Mouse (Mus musculus): ENCODE measurements around the gene Hexa.

The Hexa gene

GRCm38 (mm10) chr9:59539441-59540137 lies at the start of gene Hexa, which contains the start of gene Tmem202:
Gene Hexa, plus strand, starts transcription at chr9:59539540.
Gene Tmem202, minus strand, starts transcription at chr9:59539847.
- DNase-seq (ENCODE audit: low read depth, low spot score), result peak; percentile 90

DNA sequence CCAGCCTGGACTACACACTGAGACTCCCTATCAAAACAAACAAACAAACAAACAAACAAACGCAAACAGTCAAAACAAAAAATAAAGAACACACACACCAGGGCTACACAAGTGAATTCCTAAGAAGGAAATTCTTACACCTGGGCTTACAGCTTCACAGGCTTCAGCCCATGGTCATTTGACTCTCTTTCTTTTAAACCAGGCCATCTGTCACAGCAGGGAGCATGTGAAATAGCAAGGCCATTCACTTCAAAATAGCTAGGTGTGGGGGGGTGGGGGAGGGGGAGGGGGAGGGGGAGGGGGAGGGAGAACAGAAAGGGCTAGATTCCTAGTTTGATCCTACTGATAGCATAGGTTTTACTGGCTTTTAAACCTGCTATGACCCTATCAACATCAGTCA lies 31.2 kb upstream of the Hexa start:
- DNase-seq (ENCODE audit: low read depth, low spot score), result no peak

- DNase-seq (ENCODE audit: low read depth, low spot score), result no peak
Measured at GRCm38 (mm10) chr9:59512381-59512780, 27.0 kb upstream of the Hexa start.

DNA sequence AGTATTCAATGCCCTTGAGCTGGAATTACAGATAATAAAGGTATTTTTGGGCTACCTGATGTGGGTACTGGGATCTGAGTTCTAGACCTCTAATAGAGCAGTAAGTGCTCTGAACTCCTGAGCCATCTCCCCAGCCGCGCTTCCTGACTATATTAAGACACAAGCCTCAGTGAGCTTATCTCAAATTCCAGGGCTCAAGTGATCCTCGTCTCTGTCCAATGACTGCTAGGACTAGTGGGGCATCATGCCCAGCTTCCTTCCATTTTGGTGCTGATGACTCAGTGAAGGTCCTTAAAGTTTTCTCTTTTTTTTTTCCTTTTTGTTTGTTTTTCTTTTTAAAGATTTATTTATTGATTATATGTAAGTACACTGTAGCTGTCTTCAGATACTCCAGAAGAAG lies 24.3 kb upstream of the Hexa start:
- no peak for DNase-seq (ENCODE audit: low read depth, low spot score)

- DNase-seq (ENCODE audit: low read depth, low spot score), result no peak
Measured at GRCm38 (mm10) chr9:59517127-59517526, 22.2 kb upstream of the Hexa start.

DNA sequence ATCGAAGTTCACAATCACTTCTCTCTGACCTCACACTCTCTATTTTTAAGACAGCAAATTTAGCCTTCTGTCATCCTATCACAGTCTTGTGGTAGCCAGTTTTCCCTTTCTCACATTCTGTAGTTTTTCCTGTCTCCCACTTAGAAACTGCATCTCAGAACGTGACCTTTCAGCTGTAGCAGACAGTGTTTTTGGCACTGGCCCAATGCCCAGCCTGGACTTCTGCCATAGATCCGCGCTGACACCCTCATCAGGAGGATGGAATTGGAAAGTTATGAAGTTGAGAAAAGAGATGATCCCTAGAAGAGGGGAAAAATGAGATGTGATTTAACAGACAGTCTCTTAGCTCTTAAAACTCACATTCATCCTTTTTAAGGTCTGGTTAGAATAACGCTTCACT lies 20.4 kb upstream of the Hexa start:
- no peak for DNase-seq (ENCODE audit: low read depth, low spot score)

GRCm38 (mm10) chr9:59519396-59519795 lies 19.9 kb upstream of the Hexa start:
- no peak for DNase-seq (ENCODE audit: low read depth, low spot score)

DNA sequence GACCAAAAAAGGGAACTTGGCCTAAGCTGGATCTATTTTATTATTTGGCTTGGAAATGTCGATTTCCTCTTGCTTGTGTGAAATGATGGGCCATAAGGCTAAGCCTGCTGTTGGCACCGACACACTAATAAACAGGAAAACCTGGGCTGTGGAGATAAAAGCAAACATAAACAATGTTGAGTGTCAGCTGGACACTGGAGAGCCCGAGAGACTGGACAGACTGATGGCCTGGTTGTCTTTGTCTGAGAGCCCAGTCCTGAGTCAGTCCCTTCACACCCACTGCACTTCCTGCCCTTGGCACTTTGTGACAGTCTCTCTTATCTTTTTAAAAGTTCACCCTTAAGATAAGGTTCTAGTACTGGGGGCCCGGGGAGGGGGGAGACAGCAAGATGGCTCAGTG lies 16.4 kb upstream of the Hexa start:
- no peak for DNase-seq (ENCODE audit: low read depth, low spot score)

- DNase-seq (ENCODE audit: low read depth, low spot score), result no peak
Measured at GRCm38 (mm10) chr9:59526727-59527126, 12.6 kb upstream of the Hexa start.

GRCm38 (mm10) chr9:59527580-59527979 lies 11.8 kb upstream of the Hexa start:
- no peak for DNase-seq (ENCODE audit: low read depth, low spot score)

GRCm38 (mm10) chr9:59528274-59528673 lies 11.1 kb upstream of the Hexa start:
- no peak for DNase-seq (ENCODE audit: low read depth, low spot score)

DNA sequence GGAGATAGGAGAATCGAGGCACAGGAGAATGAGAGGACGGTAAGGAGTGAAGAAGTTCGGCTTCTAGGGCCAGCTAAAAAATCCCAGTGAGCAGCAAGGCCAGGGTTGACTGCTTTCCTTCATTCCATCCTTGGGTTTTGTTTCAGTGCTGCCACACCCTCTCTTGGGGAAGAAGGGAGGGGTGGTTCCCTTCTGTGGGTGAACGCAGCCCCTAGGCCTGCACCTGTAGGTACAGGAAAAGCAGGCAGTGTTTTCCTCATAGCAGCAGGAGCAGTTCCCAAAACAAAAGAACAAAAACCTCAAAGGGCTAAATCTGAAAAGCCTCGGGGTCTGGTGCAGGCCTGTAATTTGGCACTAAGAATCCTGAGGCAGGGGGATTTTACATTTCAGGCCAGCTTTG lies 7.7 kb upstream of the Hexa start:
- no peak for DNase-seq (ENCODE audit: low read depth, low spot score)

GRCm38 (mm10) chr9:59533422-59533821 lies 5.9 kb upstream of the Hexa start:
- DNase-seq (ENCODE audit: low read depth, low spot score), result no peak

DNA sequence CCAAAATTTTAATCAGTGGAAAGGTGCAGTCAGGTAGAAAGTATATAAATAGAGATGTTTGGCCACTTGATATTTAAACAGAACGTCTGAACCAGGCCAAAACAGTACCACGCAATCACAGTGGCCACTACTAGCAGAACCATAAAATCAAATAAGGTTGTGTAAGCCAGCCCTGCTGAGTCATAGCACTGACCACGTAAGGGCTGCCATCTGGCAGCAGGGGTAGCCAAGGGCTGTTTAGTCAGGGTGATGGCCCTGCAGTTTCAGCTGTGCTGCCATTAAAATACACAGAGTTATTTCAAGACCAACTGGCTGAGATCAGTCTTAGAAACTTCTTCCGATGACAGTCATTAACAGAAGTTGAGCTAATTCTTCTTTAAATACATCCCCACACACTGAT lies 5.5 kb upstream of the Hexa start:
- DNase-seq (ENCODE audit: low read depth, low spot score), result peak; percentile 91

- DNase-seq (ENCODE audit: low read depth, low spot score), result no peak
Measured at GRCm38 (mm10) chr9:59537651-59538050, 1.7 kb upstream of the Hexa start.

DNA sequence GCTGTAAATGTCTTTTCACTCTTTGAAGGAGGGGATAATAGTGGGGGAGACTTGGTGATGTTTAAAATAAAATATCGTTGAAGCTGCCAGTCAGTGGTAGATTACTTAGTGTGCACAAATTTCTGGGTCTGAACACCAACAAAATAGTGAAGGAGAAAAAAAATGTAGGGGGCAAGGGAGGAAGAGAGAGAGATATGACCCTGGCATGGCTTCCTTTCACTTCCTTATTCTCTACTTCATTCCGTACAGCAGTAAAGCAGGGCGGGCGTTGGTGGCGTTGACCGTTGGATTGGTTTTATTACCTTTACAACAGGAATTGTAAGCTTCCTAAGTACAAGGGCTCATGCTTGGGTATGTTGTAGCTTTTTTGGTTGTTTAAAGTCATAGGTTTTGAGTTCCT lies 2.3 kb downstream of the Hexa start:
- no peak for DNase-seq (ENCODE audit: low read depth, low spot score)

DNA sequence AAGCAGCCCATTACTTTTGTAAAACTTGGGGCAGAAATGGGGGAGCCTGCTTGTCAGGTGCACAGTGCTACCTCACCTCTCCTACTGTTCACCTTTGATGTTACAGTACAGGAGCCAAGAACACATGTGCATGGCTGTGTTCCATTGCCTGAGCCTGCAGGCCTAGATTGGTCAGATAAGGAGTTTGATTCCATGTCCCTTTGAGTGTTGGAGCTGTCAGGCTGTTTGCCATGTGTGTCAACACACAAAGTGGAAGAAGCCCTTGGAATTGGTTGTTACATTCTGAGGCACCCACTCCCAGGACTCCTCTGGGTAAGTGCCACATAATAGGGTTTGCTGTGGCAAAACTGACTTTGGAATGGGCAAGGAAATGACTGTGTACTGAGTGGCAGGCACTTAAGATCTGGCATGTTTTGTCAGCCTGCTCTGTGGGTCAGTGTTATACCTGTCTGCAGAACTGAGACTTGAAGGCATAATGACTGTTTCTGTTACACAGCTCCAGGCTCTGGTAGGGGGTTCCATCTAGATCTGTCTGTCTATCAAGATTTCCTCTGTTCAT lies 3.5 kb downstream of the Hexa start:
- no peak for DNase-seq (ENCODE audit: low read depth, low spot score)

- DNase-seq (ENCODE audit: low read depth, low spot score), result no peak
Measured at GRCm38 (mm10) chr9:59544739-59545138, 5.4 kb downstream of the Hexa start.

GRCm38 (mm10) chr9:59547869-59548268 lies 8.5 kb downstream of the Hexa start:
- DNase-seq (ENCODE audit: low read depth, low spot score), result no peak

GRCm38 (mm10) chr9:59548961-59549487 lies 9.7 kb downstream of the Hexa start:
- no peak for DNase-seq (ENCODE audit: low read depth, low spot score)

DNA sequence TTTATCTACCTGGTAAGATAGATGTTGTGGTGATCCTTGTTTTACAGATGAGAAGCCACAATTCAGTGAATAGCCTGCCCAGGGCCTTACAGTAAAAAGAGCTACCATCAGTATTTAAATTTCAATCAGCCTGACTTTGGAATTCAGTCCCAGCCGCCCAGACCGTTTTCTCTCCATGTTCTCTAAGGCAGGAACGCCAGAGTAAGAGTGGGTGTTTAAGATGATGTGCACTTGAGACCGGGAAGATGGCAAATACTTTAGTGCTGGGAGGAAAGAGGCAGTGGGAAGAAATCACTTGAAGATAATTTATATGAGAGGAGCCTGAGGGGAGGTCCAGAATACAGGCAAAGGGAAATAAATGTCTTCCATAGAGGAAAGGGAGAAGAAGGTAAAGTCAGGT lies 10.7 kb downstream of the Hexa start:
- DNase-seq (ENCODE audit: low read depth, low spot score), result no peak

- no peak for DNase-seq (ENCODE audit: low read depth, low spot score)
Measured at GRCm38 (mm10) chr9:59551017-59551416, 11.7 kb downstream of the Hexa start.

DNA sequence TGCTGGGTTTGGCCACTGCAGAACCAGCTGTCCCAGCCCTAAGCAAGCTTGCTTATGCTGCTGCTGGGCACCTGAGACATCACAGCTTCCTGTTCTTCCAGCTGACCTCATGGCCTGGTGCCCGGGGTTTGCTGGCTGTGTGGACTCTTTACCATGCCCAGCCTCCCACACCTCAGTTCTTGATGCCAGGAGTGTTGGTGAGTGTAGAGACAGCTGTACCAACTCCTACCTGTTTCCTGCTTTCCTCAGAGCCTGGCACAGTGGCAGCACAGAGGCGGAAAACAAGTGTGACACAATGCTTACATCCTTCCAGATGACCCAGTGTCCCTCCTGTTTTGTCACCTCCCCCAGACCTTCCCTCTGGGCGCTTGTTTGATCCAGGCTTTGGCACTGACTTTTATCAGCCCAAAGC lies 12.3 kb downstream of the Hexa start:
- DNase-seq (ENCODE audit: low read depth, low spot score), result peak; percentile 51

Data from skeletal muscle tissue, adult 2 months (tissue).